Mouse (Mus musculus) kidney, embryonic 14.5 days (tissue): ENCODE results near the gene Sstr4. TPM values are rescaled to one million over a fixed set of nuclear protein-coding genes. Genes with fewer than 3 reads are reported as not detected.

ENCODE experiments used
- ATAC-seq: fragments of 200-750 bp; cut with Nextera tagmentation; 2 replicates; pipeline ENCODE4 v1.8.0; 2017; ENCODE audit warnings: moderate number of reproducible peaks, mild to moderate bottlenecking, moderate TSS enrichment, moderate library complexity; ENCODE audit not compliant: low FRiP score, low TSS enrichment
- H3K27ac ChIP-seq: fragments of 300-500 bp; sonication (generic); 2 replicates; pipeline ENCODE4 v1.5.1; 2014; ENCODE audit warnings: low read depth, mild to moderate bottlenecking, low read length, moderate library complexity, mixed read lengths
- H3K27me3 ChIP-seq: fragments of 300-500 bp; sonication (generic); 2 replicates; pipeline ENCODE4 v1.6.1; 2014; ENCODE audit warnings: mild to moderate bottlenecking, low read length; ENCODE audit not compliant: control insufficient read depth, insufficient read depth
- H3K36me3 ChIP-seq: fragments of 300-500 bp; sonication (generic); 2 replicates; pipeline ENCODE4 v1.6.1; 2014; ENCODE audit warnings: low read length, mixed read lengths; ENCODE audit not compliant: control insufficient read depth, insufficient read depth
- H3K4me1 ChIP-seq: fragments of 300-500 bp; sonication (generic); 2 replicates; pipeline ENCODE4 v1.6.1; 2014; ENCODE audit warnings: low read length, mixed read lengths; ENCODE audit not compliant: control insufficient read depth, insufficient read depth
- H3K4me2 ChIP-seq: fragments of 300-500 bp; sonication (generic); replicated peaks from 2 replicates; pipeline ENCODE4 v1.6.1; 2014; ENCODE audit warnings: low read depth, mild to moderate bottlenecking, low read length
- H3K4me3 ChIP-seq: fragments of 300-500 bp; sonication (generic); 2 replicates; pipeline ENCODE4 v1.5.1; 2014; ENCODE audit warnings: mild to moderate bottlenecking, low read length
- H3K9ac ChIP-seq: fragments of 300-500 bp; sonication (generic); 2 replicates; pipeline ENCODE4 v1.6.1; 2014; ENCODE audit warnings: low read depth, mild to moderate bottlenecking, low read length, moderate library complexity
- H3K9me3 ChIP-seq: fragments of 300-500 bp; sonication (generic); 2 replicates; pipeline ENCODE4 v1.6.1; 2016; ENCODE audit warnings: low read length; ENCODE audit not compliant: control insufficient read depth
- WGBS: fragments of 180-500 bp; shearing (Covaris S2); extraction: QIAGEN DNeasy Blood & Tissue Kit; methylation state at CpG from one replicate; pipeline ENCODE4 v1.1.7; 2014; 5-methylcytosine and 5-hydroxymethylcytosine counted together
- polyA plus RNA-seq: library from polyadenylated mRNA; unstranded; fragments of >200 nt; fragmentation: Nextera tagmentation; extraction: Ambion mirVana; gene quantifications from 2 replicates; pipeline ENCODE4 v1.2.1, GENCODE M21; 2014

The Sstr4 gene
- polyA plus RNA-seq, 1 experiment from 2014 or later: 0.45 TPM

- Histone ChIP-seq H3K4me3 (no peak overlapping the region), H3K9ac (no peak overlapping the region), H3K9me3 (no peaks in the 10 kb centered on the region), H3K4me2 (no peak overlapping the region), H3K36me3 (no peaks in the 10 kb centered on the region), H3K27ac (no peak overlapping the region), H3K27me3 (no peaks in the 10 kb centered on the region), H3K4me1 (no peaks in the 10 kb centered on the region)
- WGBS: 59% methylated on average over 4 of the region's 4 CpGs
- peak; percentile 43; the same call in 1 of the 2 replicates for ATAC-seq
These were observed 23.2 kb upstream of the Sstr4 start for GRCm38 (mm10) chr2:148371743-148372630.

- Histone ChIP-seq H3K9ac (no peak overlapping the region), H3K36me3 (no peaks in the 10 kb centered on the region), H3K4me3 (no peak overlapping the region), H3K4me1 (no peaks in the 10 kb centered on the region), H3K4me2 (no peak overlapping the region), H3K27ac (no peak overlapping the region), H3K27me3 (no peaks in the 10 kb centered on the region), H3K9me3 (no peaks in the 10 kb centered on the region)
- ATAC-seq: no peak
- 66% methylated on average over 2 of the region's 2 CpGs for WGBS
These were observed 21.5 kb upstream of the Sstr4 start for GRCm38 (mm10) chr2:148373602-148374071.

GRCm38 (mm10) chr2:148375326-148376150 is 19.6 kb upstream of the Sstr4 start:
- Histone ChIP-seq H3K27me3 (no peaks in the 10 kb centered on the region), H3K4me2 (no peak overlapping the region), H3K36me3 (no peaks in the 10 kb centered on the region), H3K4me3 (no peak overlapping the region), H3K9me3 (no peaks in the 10 kb centered on the region), H3K27ac (no peak overlapping the region), H3K9ac (no peak overlapping the region), H3K4me1 (no peaks in the 10 kb centered on the region)
- WGBS: 65% methylated on average over 10 of the region's 10 CpGs
- peak; percentile 68; the same call in 1 of the 2 replicates for ATAC-seq

GRCm38 (mm10) chr2:148378817-148379342 is 16.3 kb upstream of the Sstr4 start:
- no peak for ATAC-seq
- WGBS: 69% methylated on average over 1 of the region's 1 CpGs
- H3K4me2 ChIP-seq: no peak overlapping the region
- H3K36me3 ChIP-seq: no peaks in the 10 kb centered on the region
- no peaks in the 10 kb centered on the region for H3K27me3 ChIP-seq
- no peak overlapping the region for H3K27ac ChIP-seq
- H3K4me1 ChIP-seq: no peaks in the 10 kb centered on the region
- no peak overlapping the region for H3K4me3 ChIP-seq
- no peak overlapping the region for H3K9ac ChIP-seq
- H3K9me3 ChIP-seq: no peaks in the 10 kb centered on the region

DNA sequence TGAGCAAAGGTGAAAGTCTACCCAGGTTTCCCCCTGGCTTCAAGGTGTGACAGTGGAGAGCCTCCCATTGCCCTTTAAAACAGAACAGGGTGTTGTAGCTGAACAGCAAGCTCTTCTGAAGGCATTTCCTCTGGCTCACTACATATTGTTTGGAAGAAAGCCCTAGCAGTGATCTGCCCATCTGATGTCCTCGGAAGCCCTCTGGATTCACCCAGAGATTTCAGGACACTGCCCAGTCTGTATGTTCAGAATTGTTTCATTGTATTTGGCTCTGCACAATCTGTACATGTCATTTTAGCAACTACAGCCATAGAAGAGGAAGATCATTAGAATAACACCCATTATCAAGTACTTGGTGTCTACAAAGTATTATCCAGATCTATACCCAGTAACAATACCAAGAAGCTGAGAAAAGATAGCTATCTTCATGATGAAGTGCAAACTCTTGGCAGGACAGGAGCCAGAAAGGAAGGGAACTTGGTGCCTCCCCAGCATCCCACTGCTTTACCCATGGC is 15.2 kb upstream of the Sstr4 start:
- H3K9ac ChIP-seq: no peak overlapping the region
- H3K27ac ChIP-seq: no peak overlapping the region
- ATAC-seq: no peak
- 96% methylated on average over 1 of the region's 1 CpGs for WGBS
- no peaks in the 10 kb centered on the region for H3K36me3 ChIP-seq
- H3K4me1 ChIP-seq: no peaks in the 10 kb centered on the region
- H3K4me3 ChIP-seq: no peak overlapping the region
- no peaks in the 10 kb centered on the region for H3K27me3 ChIP-seq
- H3K4me2 ChIP-seq: no peak overlapping the region
- no peaks in the 10 kb centered on the region for H3K9me3 ChIP-seq

DNA sequence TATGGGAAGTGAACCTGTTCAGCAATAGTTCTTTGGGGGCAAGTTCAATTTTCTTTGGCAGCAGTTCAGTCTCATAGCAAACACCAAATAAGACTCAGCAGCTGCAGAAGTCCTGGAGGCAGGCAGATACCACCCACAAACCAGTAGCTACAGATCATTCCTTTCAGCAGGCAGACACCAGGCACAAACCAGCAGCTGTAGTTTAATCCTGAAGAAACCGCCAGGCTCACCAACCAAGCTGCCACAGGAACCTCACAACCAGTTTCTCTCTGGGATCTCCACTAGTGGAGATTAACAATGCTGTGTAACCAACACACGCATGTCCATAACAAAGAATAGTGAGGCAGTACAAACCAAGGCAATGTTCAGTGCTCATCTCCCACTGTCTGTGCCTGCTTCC is 14.1 kb upstream of the Sstr4 start:
- no peak for ATAC-seq
- H3K4me2 ChIP-seq: no peak overlapping the region
- H3K4me1 ChIP-seq: no peaks in the 10 kb centered on the region
- H3K4me3 ChIP-seq: no peak overlapping the region
- H3K9me3 ChIP-seq: no peaks in the 10 kb centered on the region
- H3K9ac ChIP-seq: no peak overlapping the region
- no peaks in the 10 kb centered on the region for H3K27me3 ChIP-seq
- H3K36me3 ChIP-seq: no peaks in the 10 kb centered on the region
- H3K27ac ChIP-seq: no peak overlapping the region
- WGBS: 93% methylated on average over 2 of the region's 2 CpGs

DNA sequence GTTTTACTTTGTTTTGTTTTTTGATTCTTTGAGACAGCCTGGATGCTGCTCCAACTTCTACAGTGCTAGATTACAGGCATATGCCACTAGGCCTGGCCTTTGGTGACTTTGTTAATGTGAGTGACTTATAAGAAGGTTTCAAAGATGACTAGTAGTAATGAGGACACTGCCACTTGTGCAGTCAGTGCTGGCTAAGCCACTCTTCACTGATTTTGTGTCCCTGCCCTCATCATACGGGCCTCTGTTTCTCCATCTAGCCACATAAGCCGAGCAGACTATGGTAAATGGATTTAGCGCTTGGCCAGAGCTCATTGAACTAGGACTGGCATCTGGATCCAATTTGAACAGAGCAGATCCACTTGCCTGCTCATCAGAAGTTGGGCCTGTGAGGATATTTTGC is 8.7 kb upstream of the Sstr4 start:
- Histone ChIP-seq H3K27me3 (no peaks in the 10 kb centered on the region), H3K36me3 (no peaks in the 10 kb centered on the region), H3K9me3 (no peaks in the 10 kb centered on the region), H3K27ac (no peak overlapping the region), H3K4me3 (no peak overlapping the region), H3K4me2 (no peak overlapping the region), H3K9ac (no peak overlapping the region), H3K4me1 (no peaks in the 10 kb centered on the region)
- no peak for ATAC-seq
- WGBS: 87% methylated on average over 3 of the region's 3 CpGs

- no peaks in the 10 kb centered on the region for H3K36me3 ChIP-seq
- no peak overlapping the region for H3K4me2 ChIP-seq
- no peaks in the 10 kb centered on the region for H3K9me3 ChIP-seq
- H3K27me3 ChIP-seq: no peaks in the 10 kb centered on the region
- H3K27ac ChIP-seq: no peak overlapping the region
- WGBS: 83% methylated on average over 2 of the region's 2 CpGs
- H3K4me1 ChIP-seq: no peaks in the 10 kb centered on the region
- H3K9ac ChIP-seq: no peak overlapping the region
- no peak overlapping the region for H3K4me3 ChIP-seq
- no peak for ATAC-seq
These were observed 8.2 kb upstream of the Sstr4 start for GRCm38 (mm10) chr2:148386927-148387326.
